Mouse (Mus musculus) hindbrain, embryonic 14.5 days (tissue): ENCODE data around the gene Mad1l1. TPM values are rescaled to one million over a fixed set of nuclear protein-coding genes. Genes with fewer than 3 reads are reported as not detected.

ENCODE experiments used
- ATAC-seq: fragments of 200-750 bp; cut with Nextera tagmentation; 2 replicates; pipeline ENCODE4 v1.8.0; 2017; ENCODE audit warnings: moderate number of reproducible peaks, mild to moderate bottlenecking, moderate TSS enrichment, moderate library complexity; ENCODE audit not compliant: low FRiP score
- DNase-seq: peaks from one replicate; pipeline ENCODE4 v3.0.0-alpha.2; 2015; ENCODE audit warnings: low spot score
- H3K27ac ChIP-seq: fragments of 300-500 bp; sonication (generic); 2 replicates; pipeline ENCODE4 v1.5.1; 2014; ENCODE audit warnings: mild to moderate bottlenecking, moderate library complexity
- H3K27me3 ChIP-seq: fragments of 300-500 bp; sonication (generic); 2 replicates; pipeline ENCODE4 v1.6.1; 2014; ENCODE audit warnings: mild to moderate bottlenecking, low read length, mixed read lengths; ENCODE audit not compliant: control insufficient read depth, insufficient read depth
- H3K36me3 ChIP-seq: fragments of 300-500 bp; sonication (generic); replicated peaks from 2 replicates; pipeline ENCODE4 v1.6.1; 2014; ENCODE audit not compliant: control insufficient read depth, insufficient read depth
- H3K4me1 ChIP-seq: fragments of 300-500 bp; sonication (generic); replicated peaks from 2 replicates; pipeline ENCODE4 v1.6.1; 2014; ENCODE audit warnings: antibody characterized with exemption, low read length, mixed read lengths; ENCODE audit not compliant: control insufficient read depth, insufficient read depth
- H3K4me2 ChIP-seq: fragments of 300-500 bp; sonication (generic); replicated peaks from 2 replicates; pipeline ENCODE4 v1.6.1; 2014; ENCODE audit warnings: mild to moderate bottlenecking, moderate library complexity
- H3K4me3 ChIP-seq: fragments of 300-500 bp; sonication (generic); replicated peaks from 2 replicates; pipeline ENCODE4 v1.5.1; 2014; ENCODE audit warnings: mild to moderate bottlenecking, low read length
- H3K9ac ChIP-seq: fragments of 300-500 bp; sonication (generic); 2 replicates; pipeline ENCODE4 v1.6.1; 2014
- H3K9me3 ChIP-seq: fragments of 300-500 bp; sonication (generic); 2 replicates; pipeline ENCODE4 v1.6.1; 2016; ENCODE audit warnings: low read length; ENCODE audit not compliant: control insufficient read depth
- WGBS: fragments of 180-500 bp; shearing (Covaris S2); extraction: QIAGEN DNeasy Blood & Tissue Kit; methylation state at CpG from one replicate; pipeline ENCODE4 v1.1.7; 2014; 5-methylcytosine and 5-hydroxymethylcytosine counted together
- polyA plus RNA-seq: library from polyadenylated mRNA; unstranded; fragments of >200 nt; fragmentation: Nextera tagmentation; extraction: Ambion mirVana; gene quantifications from 2 replicates; pipeline ENCODE4 v1.2.1, GENCODE M21; 2014

The Mad1l1 gene
- polyA plus RNA-seq, 1 experiment from 2014 or later, result 28.3 TPM

- no peak overlapping the region for H3K4me2 ChIP-seq
- no peaks in the 10 kb centered on the region for H3K27me3 ChIP-seq
- H3K4me3 ChIP-seq, result no peak overlapping the region
- 93% methylated on average over 4 of the region's 4 CpGs for WGBS
- H3K9me3 ChIP-seq, result no peaks in the 10 kb centered on the region
- no peaks in the 10 kb centered on the region for H3K36me3 ChIP-seq
- no peak for DNase-seq
- no peak overlapping the region for H3K9ac ChIP-seq
- no peak overlapping the region for H3K27ac ChIP-seq
- H3K4me1 ChIP-seq, result peaks cover 16% of the 10 kb centered on the region
- no peak for ATAC-seq
Measured at GRCm38 (mm10) chr5:140026366-140026765, 295.0 kb downstream of the Mad1l1 start.

GRCm38 (mm10) chr5:140025301-140025700 is 296.1 kb downstream of the Mad1l1 start:
- Histone ChIP-seq H3K4me2 (no peak overlapping the region), H3K27me3 (no peaks in the 10 kb centered on the region), H3K9me3 (no peaks in the 10 kb centered on the region), H3K4me1 (peaks cover 16% of the 10 kb centered on the region), H3K4me3 (no peak overlapping the region), H3K36me3 (no peaks in the 10 kb centered on the region), H3K27ac (no peak overlapping the region), H3K9ac (no peak overlapping the region)
- DNase-seq, result no peak
- 93% methylated on average over 2 of the region's 2 CpGs for WGBS
- no peak for ATAC-seq

DNA sequence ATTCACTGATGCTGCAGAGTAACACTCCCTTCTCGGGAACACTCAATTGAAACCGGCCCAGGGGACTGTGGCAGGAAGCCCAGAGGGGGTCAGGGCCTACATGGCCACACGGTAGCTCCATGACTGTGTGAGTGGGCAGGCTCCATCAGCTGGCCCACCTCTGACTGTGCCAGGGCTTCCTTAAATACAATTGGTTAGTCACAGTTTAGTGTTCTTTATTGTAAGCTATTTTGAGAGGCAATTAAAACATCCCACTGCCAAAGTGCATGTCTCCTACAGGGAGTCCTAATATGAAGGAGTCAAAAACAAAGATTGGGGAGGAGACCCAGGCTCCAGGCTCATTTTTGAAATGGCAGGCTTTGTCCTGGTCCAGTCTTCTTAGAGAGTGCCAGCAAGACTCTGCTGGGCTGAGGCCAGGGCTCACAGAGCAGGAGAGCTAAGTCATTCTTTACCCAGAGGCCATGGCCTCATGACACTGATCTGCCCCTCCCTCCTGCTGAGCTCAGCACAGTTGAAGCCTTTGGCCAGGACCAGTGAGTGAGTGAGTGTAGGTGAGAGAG is 297.3 kb downstream of the Mad1l1 start:
- no peak overlapping the region for H3K4me2 ChIP-seq
- no peaks in the 10 kb centered on the region for H3K9me3 ChIP-seq
- WGBS, result 20% methylated on average over 3 of the region's 3 CpGs
- no peak overlapping the region for H3K27ac ChIP-seq
- DNase-seq (peak; percentile 40), ATAC-seq (peak; percentile 85)
- no peaks in the 10 kb centered on the region for H3K36me3 ChIP-seq
- no peak overlapping the region for H3K4me3 ChIP-seq
- H3K27me3 ChIP-seq, result no peaks in the 10 kb centered on the region
- 0 out of 2 replicates have a peak overlapping the region, but pooled peaks have one; percentile 5 for H3K9ac ChIP-seq
- peaks cover 16% of the 10 kb centered on the region for H3K4me1 ChIP-seq

GRCm38 (mm10) chr5:140022861-140023260 is 298.5 kb downstream of the Mad1l1 start:
- Histone ChIP-seq H3K9ac (no peak overlapping the region), H3K36me3 (no peaks in the 10 kb centered on the region), H3K4me3 (no peak overlapping the region), H3K27me3 (no peaks in the 10 kb centered on the region), H3K27ac (no peak overlapping the region), H3K9me3 (no peaks in the 10 kb centered on the region), H3K4me1 (peaks cover 16% of the 10 kb centered on the region), H3K4me2 (no peak overlapping the region)
- no peak for DNase-seq
- WGBS, result 68% methylated on average over 6 of the region's 6 CpGs
- ATAC-seq, result no peak

DNA sequence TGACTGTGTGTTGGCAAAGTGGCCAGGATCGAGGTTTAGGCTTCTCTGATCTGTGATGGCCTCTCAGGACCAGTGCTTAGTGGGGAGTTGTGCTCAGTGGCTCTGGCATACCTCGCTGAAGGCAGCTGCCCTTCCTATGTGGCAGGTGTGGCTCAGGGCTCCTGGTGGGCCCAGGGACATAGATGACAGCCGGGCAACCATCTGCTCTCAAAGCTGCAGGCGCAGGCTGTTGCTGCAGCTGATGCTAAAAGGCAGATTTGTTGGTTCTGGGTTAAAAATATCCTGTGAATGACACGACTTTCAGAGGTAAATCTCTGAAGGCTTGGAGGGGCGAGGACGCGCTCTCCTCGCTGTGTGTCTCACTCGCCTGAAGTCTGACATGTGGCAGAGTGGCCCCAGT is 299.6 kb downstream of the Mad1l1 start:
- H3K36me3 ChIP-seq, result no peaks in the 10 kb centered on the region
- peaks cover 16% of the 10 kb centered on the region for H3K4me1 ChIP-seq
- H3K9ac ChIP-seq, result no peak overlapping the region
- no peak overlapping the region for H3K4me2 ChIP-seq
- no peaks in the 10 kb centered on the region for H3K9me3 ChIP-seq
- 65% methylated on average over 10 of the region's 10 CpGs for WGBS
- no peak overlapping the region for H3K27ac ChIP-seq
- no peaks in the 10 kb centered on the region for H3K27me3 ChIP-seq
- H3K4me3 ChIP-seq, result no peak overlapping the region
- ATAC-seq, result no peak
- DNase-seq, result no peak

- H3K4me1 ChIP-seq, result peaks cover 16% of the 10 kb centered on the region
- no peaks in the 10 kb centered on the region for H3K9me3 ChIP-seq
- H3K27ac ChIP-seq, result no peak overlapping the region
- H3K4me2 ChIP-seq, result no peak overlapping the region
- no peak for DNase-seq
- ATAC-seq, result no peak
- no peaks in the 10 kb centered on the region for H3K36me3 ChIP-seq
- 96% methylated on average over 1 of the region's 1 CpGs for WGBS
- no peak overlapping the region for H3K4me3 ChIP-seq
- H3K27me3 ChIP-seq, result no peaks in the 10 kb centered on the region
- H3K9ac ChIP-seq, result no peak overlapping the region
Measured at GRCm38 (mm10) chr5:140019616-140020015, 301.7 kb downstream of the Mad1l1 start.

DNA sequence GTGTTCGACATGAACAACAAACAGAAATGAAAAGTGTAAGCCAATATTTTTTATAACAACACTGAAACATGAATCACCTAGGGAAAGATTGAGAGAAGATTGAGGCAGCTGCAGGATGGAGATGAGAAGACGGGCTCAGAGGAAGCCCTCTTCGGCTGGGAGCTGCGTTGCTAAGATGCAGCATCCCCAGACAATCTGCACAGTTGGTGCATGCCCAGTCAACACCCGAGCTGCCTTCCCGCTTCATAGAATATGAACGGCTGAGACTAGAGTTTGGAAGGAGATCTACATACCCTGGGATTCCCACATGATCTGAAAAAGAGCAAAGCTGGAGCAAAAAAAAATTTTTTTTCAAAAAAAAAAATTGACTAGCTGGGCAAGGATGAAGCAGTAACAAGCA is 302.6 kb downstream of the Mad1l1 start:
- H3K36me3 ChIP-seq, result no peaks in the 10 kb centered on the region
- H3K9me3 ChIP-seq, result no peaks in the 10 kb centered on the region
- H3K27ac ChIP-seq, result no peak overlapping the region
- H3K27me3 ChIP-seq, result no peaks in the 10 kb centered on the region
- H3K4me3 ChIP-seq, result no peak overlapping the region
- no peak overlapping the region for H3K9ac ChIP-seq
- ATAC-seq, result no peak
- 69% methylated on average over 7 of the region's 7 CpGs for WGBS
- no peak overlapping the region for H3K4me2 ChIP-seq
- no peak for DNase-seq
- H3K4me1 ChIP-seq, result peaks cover 10% of the 10 kb centered on the region

GRCm38 (mm10) chr5:140016896-140017295 is 304.5 kb downstream of the Mad1l1 start:
- ATAC-seq, result no peak
- Histone ChIP-seq H3K36me3 (no peaks in the 10 kb centered on the region), H3K27me3 (no peaks in the 10 kb centered on the region), H3K9ac (no peak overlapping the region), H3K4me1 (no peaks in the 10 kb centered on the region), H3K27ac (no peak overlapping the region), H3K9me3 (no peaks in the 10 kb centered on the region), H3K4me2 (no peak overlapping the region), H3K4me3 (no peak overlapping the region)
- 100% methylated on average over 1 of the region's 1 CpGs for WGBS
- no peak for DNase-seq

DNA sequence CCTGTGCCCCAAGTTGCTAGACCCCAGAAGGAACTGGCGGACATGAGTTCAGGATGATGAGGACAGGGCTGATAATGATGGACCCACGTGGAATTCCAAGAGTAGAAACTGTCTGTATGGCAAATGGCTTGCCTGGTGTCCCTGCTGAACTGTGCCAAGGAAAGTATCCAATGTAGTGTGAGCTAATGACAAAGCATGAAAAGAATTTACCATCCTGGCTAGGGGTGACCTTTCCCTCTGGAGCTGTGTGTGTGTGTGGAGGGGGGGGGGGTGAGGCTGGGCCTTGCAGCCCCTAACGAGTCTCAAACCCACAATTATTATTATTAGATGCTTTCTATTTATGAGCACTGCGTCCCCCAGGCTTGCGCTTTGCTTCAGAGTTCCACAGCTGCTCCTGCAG is 307.7 kb downstream of the Mad1l1 start:
- 68% methylated on average over 5 of the region's 5 CpGs for WGBS
- no peak for ATAC-seq

More for the DNA sequence above, 307.7 kb downstream of the Mad1l1 start:
- H3K4me3 ChIP-seq, result no peak overlapping the region
- H3K27ac ChIP-seq, result no peak overlapping the region
- no peak overlapping the region for H3K9ac ChIP-seq
- no peaks in the 10 kb centered on the region for H3K27me3 ChIP-seq
- no peak for DNase-seq
- no peaks in the 10 kb centered on the region for H3K4me1 ChIP-seq
- H3K9me3 ChIP-seq, result no peaks in the 10 kb centered on the region
- H3K4me2 ChIP-seq, result no peak overlapping the region
- no peaks in the 10 kb centered on the region for H3K36me3 ChIP-seq
